Mouse (Mus musculus): ENCODE measurements around the gene Aldh9a1.
A peak's percentile ranks its signal among the peaks of the same experiment; 100 is the strongest.

Aldh9a1 gene

DNA sequence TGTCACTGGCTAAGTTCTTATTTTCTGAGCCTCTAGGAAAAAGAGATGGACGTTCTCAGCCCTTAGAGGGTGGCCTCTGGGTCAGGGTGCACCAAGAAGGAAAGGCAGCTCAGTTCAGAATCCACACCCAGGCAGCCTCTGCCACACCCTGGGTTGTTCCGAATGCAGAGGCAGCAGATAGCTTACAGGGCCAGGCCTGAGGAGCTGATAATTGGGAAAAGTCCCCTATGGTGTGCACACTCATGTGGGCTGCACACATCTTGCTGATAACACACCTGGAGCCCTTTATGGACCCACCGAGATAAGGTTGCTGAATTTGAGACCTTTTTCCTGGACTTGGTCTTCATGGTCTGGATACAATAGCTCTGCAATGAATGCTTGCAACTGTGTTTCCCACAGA, 34.4 kb downstream of the Aldh9a1 start:
- DNase-seq (ENCODE audit: low spot score) = no peak

DNA sequence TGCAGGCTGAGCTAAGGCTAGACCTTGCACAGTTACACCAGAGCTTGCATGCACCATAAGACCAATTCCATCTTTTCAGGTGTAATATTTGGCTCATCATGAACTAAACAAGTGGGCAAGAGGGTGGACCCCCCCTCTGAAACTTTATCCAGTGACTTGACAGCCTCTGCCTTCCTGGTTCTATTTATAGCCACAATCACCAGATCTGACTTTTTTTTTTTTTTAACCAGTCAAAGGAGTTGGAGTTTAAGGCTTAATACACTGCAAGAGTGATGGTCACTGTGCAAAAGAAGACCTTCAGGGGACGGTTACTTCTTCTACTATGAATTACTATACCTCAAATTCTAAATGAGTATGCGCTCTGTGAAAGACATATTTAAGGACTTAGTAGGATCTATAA, 35.4 kb downstream of the Aldh9a1 start:
- no peak for DNase-seq (ENCODE audit: low spot score)

DNA sequence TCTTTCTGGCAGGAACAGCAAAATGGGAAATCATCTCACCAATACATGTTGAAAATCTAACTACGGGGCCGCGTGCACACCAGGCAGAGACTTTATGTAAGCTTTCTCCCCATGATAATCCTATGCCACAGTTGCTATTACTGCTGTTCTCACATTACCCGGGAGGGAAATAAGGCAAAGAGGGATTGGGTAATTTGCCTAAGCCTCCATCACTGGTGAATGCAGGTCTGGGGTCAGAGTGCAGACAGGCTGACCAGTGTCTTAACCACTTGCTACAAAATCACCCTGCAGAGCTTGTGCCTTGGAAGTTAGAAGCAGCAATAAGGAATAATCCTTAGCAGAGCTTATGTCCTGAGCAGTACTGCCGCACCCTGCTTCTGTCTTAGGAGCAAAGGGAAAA, 35.8 kb downstream of the Aldh9a1 start:
- no peak for DNase-seq (ENCODE audit: low spot score)

DNA sequence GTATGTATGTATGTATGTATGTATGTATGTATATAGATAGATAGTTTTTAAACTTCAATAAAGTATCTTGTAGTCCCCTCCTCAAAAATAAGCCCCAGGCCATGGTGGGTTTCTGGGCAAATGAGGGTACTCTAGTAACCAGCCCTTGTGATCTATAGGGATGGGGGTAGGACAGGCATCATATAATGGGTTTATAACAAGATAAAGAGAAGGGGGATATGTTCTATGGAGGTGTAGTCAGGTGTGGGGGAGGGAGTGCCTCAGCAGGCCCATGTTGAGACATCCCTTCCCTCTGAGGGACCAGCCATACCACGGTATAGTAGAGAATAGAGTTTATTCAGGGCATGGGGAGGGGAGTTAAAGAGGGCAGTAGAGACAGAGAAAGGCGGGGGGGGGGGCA, 36.7 kb downstream of the Aldh9a1 start:
- no peak for DNase-seq (ENCODE audit: low spot score)

DNA sequence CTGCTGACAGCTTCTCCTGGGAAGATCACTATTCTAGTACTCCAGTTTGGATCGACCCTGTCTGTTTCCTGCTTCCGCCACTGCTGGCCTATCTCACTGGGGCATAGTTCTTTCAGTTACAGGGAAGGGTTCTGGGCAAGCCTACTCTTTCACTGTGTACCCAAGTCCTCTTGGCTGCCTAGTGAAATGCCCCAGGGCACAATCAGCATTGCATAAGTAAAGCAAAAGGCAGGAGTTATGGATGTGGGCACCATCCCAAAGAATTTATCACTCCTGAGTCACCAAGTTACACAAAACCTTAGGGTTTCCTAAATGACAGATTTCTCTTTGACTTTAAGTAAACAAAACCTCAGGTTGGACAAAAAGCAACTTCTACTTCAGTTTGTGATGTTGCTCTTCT, 37.5 kb downstream of the Aldh9a1 start:
- DNase-seq (ENCODE audit: low spot score) = no peak

DNA sequence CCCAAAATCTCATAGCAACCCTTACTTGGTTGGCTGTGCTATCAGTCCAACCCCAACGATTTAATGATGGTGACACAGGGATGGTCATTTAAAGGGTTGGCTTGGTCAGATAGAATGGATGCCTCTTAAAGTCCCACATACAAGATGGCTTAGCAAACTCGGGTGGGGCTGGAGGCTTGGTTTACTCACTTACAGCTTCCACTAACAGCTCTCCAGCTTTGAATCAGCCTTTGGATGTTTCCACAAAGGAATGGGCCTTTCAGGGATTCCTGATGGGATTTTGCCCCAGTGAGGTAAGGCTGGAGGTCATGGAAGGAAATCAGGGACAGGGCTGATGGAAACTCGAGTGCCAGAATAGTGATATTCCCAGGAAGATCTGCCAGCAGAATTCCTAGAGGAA, 38.0 kb downstream of the Aldh9a1 start:
- no peak for DNase-seq (ENCODE audit: low spot score)

DNA sequence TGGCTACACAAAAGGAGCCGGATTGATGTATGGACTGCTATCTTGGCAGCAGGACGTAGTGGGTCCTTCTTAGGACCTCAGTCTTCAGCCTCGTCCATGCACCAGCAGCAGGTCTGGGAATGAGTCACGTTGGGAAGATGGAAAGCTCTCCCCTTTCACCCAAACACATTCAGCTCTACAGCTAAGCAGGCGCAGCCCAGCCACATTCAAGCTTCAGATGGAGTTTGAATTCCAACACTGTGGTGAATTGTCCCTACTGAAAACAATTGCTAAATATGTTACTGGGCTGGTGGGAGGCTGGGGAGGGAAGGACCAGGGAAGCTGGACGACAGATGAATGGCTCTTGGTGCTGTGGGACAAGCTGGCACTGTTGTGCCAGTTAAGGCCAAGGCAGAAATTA, 38.8 kb downstream of the Aldh9a1 start:
- no peak for DNase-seq (ENCODE audit: low spot score)

DNA sequence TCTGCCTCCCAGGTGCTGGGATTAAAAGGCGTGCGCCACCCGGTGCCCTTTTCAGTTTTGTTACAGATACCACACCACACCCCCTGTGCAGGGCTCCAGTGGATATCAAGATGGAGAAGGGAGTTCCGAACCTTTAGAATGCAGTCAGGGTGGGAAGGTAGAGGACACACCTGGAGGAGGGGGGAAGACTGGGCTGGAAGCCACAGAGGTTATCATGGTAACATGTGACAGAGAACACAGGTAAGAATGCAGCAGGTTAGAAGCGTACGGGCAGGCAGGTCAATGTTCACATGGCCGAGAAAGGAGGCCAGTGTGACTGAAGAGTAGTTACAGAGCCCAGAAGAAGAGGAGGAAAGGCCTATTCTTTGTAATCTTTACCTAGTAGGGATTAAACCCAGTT, 39.8 kb downstream of the Aldh9a1 start:
- no peak for DNase-seq (ENCODE audit: low spot score)

DNA sequence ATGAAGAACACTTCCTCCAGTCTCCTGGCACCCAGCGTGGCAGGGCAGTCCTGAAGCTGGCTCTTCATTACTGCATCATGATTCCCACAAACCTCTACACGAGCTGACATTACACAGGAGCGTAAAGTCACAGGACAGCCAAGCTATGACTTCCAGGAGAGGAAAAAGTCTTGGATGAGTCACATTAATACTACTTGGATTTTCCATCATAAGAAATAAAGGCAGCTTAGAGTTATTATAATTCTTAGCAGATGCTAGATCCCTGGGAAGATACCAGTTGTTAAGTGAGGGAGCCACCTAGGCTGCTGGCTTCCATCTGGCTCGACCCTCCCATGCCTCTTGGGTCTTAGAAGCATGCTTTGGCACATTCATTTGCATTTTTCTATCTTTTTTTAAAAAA, 40.6 kb downstream of the Aldh9a1 start:
- no peak for DNase-seq (ENCODE audit: low spot score)

DNA sequence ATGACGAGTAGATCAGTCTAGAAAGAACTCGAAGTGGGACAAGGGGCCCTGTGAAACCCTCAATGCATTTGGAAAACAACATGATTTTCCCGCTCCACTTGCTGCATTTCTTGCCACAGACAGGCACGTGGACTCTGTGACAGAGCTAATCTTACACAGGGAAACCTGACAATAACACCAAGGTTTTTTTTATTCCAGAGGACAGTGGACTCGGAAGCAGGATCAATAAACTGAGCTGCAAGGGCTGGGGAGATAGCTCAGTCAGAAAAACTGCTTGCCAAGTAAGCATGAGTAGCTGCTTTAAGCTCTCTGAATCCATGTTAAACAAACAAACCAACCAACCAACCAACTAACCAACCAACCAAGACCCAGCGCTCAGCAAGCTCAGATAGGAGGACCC, 41.5 kb downstream of the Aldh9a1 start:
- no peak for DNase-seq (ENCODE audit: low spot score)

DNA sequence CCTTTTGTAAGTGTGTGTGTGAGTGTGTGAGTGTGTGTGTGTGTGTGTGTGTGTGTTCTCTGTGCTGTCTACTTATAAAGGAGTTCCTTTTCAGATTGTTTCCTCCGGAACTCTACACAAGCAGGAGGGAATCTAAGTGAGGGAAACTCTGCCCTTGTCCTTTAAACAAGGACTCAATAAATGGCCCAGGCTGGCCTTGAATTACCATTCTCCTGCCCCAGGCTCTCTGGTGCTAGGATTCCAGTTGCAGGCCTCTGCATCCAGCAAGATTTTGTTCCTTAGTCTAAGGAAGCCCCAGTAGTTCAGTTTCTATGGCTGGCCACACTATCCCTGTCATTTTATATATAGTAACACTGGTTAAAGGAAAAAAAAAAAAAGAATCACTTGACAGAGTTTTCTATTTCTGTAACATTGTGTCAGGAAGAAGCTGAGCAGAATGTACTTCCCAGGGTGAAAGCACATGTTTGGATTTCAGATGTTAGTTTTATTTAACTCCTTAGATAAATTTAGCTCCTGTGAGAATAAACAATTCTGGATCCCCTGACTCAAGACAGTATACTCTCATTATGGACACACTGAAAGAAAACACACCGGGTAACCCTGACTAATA, 42.3 kb downstream of the Aldh9a1 start:
- no peak for DNase-seq (ENCODE audit: low spot score)

DNA sequence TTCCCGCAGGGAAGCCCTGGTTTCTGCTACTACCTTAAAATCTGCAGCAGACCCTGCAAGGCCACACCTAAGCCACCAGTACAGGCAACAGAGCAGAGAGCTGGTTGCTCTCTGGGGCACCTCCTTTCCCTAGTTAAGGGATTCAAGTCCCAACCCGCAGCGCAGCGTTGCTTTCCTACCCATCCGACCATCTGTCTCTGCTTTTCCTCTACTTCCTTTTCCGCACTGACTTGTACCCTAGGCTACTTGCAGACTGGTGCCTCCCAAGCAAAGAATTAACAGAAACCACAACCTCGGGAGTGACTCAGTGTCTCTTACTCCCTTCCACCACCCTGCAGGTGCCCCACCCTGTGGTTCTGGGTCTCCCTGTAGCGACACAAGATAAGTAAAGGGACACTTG, 42.9 kb downstream of the Aldh9a1 start:
- DNase-seq (ENCODE audit: low spot score) = no peak

DNA sequence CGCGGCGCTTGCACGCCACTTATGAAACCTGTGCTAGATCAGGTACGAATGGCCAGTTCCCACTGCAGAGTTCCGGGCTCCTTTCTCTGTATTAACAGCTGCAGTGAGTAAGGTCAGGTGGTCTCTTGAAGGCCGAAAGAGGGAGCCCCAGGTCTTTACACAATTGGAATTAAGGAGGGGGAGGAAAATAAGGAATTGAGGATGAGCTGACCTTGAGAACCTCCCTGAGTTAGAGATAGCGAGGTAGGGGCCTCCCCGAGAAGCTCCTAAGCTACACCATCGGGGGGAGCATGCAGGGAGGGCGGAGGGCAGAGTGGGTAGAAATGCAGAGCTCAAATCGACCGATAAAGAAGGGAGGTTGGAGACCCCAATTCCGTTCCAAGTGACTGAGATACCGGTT, 43.5 kb downstream of the Aldh9a1 start:
- DNase-seq (ENCODE audit: low spot score) = no peak

DNA sequence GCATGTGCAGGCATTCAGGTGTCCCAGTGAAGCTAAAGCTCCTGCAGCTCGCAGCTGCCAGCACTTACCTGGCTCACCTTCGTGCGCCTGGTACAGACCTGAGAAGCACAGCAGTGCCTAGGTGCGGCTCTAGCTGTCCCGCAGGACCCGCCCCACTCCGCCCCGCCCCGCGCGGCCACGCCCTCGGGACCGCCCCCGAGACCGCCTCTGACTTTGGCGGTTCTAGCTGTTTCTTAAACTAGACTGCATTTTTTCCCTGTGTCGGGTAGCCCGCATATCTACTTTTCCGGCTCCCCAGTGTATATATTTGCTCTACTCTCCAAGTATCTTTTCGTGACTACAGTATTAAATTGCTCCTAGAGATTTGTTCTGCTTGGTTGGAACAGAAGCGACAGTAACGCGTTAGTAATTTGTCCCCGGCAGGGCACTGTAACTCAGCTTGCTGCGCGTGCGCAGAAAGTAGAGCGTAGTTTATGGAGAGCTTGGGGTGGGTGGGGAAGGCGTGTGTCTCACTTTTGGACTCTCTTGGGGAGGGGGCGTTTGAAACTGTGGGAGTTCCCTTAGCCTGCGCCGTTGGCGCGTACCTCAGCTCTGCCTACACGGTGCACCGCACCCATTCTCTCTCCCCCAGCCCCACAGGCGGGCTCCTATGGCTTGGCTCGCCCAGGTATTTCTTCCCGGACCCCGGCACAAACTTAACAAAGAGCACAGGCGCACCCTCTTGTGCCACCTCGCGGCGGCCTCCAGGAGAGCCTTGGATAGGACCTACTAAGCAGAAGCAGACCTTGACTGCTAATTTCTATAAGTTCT, 44.1 kb downstream of the Aldh9a1 start, which contains the start of gene Mgst3:
Gene Mgst3, minus strand, starts transcription at position 159 of the 810 bp plus-strand sequence.
- peak; percentile 79 for DNase-seq (ENCODE audit: low spot score)

DNA sequence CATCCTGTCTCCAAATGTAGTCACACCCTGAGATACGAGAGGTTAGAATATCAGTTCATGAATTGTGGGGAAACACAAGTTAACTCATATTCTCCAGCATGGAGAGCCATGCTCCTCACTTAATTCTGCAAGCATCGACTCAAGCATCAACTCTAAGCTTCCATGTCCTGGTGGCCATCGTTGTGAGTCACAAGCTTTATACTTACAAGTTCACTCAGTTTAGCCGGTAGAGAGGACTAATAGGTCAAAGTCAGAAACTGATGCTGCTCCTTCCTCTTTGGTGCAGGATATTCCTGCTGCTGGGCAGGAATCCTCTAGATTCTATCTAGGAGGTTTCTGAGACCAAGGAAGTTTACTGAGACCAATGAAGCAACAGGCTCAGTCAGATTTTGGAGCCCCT, 55.4 kb downstream of the Aldh9a1 start:
- DNase-seq (ENCODE audit: low spot score) = no peak

DNA sequence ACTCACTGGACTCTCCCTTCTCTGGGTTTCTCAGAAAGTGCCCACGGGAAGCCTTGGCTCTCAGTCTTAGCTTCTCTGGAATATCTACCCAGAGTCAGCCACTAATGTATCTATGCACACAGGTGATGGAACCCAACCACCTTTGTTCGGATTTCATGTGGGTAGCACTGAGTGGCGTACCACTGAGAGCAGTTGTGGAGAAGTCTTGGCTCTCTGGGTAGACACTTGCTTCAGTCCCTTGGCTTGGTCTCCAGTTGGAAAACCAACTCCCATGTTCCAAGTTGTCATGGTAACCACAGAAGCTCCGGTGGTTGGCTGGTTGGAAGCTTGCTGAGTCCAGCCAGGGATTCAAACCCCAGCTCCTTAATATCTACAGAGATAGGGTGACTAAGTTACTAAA, 59.8 kb downstream of the Aldh9a1 start:
- DNase-seq (ENCODE audit: low spot score) = no peak

DNA sequence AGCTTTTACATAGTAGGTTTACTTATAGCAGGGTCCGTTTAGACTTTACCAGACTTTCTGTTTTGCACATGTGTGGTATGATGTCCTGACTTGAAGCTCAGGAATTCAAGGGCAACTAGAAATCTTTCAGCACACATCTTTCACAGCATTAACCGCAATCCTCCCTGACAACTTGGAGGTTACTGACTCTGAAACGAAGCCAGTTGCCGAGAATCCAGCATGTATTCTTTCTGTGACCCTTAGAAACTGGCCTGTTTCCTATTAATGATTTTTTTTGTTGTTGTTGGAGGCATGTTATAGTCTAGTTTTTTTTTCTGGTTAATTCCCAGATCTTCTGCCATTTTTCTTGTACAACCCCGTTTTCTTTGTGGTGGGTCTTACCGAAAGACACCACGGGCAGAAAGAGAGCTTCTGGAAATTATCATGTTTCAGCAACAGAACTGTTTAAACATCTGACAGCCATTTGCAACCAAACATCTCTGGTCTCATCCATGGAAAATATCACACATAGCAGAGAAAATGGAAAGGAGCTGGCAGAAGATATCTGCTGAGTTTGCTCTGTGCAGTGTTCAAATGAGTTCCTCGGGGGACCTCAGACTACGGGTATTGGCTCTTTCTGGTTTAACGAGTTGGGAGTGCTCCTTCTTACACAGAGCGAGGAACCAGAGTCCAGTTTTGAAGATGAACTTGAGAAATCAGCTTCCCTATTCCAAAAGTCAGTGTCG, 62.4 kb downstream of the Aldh9a1 start:
- DNase-seq (ENCODE audit: low spot score) = no peak

DNA sequence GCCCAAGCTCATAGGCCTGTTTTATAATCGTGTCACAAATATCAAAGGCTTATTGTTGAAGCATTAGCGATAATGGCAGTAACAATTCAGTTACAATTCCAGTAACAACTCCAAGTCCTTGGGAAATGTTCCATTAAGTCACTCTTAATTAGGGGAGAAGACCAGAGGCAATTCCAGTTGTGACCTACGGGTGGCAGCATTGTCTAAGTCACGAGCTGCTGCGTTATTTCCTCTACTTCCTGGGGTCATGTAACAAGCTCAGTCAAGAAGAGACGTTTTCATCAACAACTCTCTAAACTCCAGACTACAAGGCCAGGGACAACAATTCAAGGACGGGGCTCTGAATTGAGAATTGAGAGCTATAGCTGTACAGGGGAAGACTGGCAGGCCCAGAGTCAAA, 65.1 kb downstream of the Aldh9a1 start:
- no peak for DNase-seq (ENCODE audit: low spot score)
